Mouse (Mus musculus) kidney, adult 9 months (tissue): ENCODE measurements around the gene Sh3bgrl3.

ENCODE experiments used
- DNase-seq: peaks from one replicate; pipeline ENCODE4 v3.0.0; 2022

Gene Sh3bgrl3

GRCm38 (mm10) chr4:134127793-134128192 lies 796 bp downstream of the Sh3bgrl3 start:
- DNase-seq: no peak

DNA sequence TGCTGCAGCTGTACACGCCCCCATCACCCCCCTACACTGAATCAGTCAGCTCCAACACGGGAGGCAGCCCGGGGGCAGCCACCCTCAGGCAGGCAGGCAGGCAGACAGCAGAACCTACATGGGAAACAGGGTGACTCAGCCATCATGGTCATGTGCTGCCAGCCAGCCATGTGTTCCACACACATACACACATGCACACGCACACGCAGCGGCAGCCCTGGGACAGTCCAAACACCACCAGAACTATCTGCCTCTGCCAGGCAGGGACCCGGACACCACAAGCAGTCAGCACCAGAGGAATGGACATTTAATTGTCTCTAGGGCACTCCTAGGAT lies 1.5 kb downstream of the Sh3bgrl3 start:
- DNase-seq: no peak

DNA sequence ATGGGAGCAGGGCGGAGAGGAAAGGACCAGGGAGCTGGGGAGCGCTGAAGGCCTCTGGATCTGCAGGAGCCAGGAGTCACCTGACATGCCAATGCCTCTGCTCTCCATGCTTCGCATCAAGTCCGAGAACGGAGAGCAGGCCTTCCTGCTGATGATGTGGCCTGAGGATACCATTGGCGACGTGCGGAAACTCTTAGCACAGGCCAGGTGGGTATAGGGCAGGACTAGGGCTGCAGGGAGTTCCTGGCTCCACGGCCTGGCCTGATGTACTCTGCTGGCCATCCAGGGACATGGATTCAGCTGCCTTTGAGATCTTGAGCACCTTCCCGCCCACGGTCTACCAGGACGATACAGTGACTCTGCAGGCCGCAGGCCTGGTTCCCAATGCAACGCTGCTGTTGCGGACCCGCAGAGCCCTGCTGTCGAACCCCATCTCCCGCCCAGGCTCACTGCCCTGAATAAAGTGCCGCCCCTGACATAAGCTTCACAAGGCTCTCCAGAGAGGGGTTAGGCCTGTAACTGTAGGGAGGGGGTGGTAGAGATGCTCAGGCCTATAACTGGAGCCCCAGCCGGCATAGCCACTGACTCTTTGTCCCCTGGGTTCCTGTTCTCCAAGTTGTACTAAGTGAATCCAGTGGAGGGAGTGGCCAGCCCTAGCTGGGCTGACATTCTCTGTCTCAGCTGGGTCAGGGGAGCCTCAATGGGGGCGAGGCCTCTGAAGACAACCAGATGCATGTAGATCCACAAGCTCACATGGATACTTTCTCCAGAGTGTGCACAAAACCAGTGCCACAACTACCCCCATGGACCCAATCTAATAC lies 2.1 kb downstream of the Sh3bgrl3 start:
- DNase-seq: no peak

DNA sequence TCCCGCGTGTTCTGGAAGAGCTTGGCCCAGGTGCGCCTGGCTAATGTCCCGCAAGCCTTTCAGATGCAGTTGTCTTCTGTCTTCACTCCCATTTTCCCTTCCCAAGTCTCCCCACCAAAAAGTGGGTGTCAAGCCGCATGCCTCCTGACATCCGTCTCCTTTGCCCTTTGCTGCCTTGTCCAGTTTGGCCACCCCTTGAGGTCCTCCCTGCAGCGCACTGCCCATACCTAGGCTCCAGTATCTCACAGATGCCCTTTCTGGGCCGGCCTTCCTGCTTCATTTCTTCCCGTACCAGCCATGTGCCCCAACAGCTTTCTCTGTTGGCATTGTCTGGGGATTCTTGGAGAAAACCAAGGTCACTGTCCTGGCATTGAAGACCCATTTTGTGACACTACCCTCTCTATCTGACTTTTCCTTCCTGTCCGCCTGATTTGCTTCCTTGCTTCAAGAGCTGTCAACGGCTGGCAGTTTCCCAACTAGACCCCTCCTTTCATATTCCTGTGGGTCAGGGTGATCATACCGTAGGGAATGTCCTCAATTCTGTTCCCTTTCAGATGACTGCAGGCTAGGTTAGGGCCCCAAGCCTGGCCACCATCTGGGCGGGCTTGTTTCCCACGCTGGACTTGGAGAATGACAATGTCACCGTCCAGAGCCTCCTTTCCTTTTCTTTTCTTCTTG lies 3.1 kb downstream of the Sh3bgrl3 start:
- no peak for DNase-seq

DNA sequence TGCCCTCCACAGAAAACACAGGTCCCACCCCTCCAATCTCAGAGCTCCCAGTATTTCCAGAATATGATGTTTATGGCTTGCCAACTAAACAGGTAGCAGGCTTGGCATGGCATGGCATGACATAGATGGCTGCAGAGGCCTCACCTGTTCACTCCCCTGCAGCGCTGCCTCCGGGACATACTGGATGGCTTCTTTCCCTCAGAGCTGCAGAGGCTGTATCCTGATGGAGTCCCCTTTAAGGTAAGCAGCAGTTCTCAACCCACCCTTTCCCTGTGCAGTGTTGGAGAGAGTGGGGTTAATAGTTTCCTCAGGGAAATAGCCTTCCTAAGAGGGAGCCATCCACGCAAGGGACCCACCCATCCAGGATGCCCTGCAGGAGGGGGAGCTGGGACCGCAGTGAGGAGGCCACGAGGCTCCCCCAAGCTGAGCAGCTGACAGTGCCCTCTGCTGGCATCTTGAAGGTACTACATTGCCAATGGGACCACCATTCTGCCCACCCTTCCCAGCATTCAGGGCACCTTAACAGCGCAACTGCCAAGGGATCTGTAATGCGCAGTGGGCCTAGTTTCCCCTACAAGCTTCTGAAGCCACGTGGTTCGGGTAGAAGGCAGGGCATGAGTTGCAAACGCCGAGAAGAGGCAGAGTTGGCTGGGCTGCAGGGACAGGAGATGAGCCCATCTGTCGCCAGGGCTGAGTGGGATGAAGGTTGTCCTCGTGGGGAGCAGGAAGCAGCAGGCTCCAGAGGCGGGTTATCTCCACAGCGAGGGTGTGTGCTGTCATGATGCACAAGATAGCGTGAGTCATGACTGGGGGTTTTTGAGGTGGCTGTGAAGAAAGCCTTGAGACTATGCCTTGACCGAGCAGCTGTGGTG lies 4.7 kb downstream of the Sh3bgrl3 start:
- no peak for DNase-seq

GRCm38 (mm10) chr4:134123147-134123546 lies 5.4 kb downstream of the Sh3bgrl3 start:
- DNase-seq: no peak

DNA sequence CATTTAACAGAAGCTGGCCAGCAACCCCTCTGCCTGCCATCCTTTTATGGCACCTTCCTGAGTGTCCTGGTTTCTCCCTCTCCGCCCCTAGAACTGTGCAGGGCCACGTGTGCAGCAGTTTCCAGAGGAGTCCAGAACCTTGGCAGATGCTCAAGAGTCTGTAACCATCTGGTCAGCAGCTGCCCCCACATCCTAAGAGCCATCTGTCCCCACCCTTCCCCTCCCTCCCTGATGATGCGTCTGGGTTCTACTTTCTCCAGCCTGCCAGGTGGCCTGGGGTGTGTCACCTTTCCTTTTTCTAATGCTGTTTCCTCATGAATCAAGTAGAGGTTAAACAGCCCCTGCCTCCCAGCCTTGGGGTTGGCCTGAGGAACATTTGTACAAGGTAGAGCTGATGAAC lies 6.3 kb downstream of the Sh3bgrl3 start:
- no peak for DNase-seq

DNA sequence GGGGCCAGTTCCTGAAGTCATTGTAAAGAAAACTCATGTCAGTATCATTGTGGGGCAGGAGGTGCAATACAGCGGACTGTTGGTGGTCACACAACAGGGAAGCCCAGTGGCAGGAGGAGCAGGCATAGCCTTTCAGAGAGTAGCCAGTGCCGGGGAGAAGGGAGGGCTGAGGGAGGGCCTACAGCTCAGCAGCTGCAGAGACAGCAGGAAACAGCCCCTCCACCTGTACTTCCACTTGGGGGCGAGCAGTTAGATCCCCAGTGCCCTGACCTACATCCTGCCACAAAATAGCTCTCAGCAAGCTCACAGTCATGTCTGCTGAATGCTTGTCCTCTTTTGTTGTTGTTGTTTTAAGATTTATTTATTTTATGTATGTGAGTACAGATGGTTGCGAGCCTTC lies 7.0 kb downstream of the Sh3bgrl3 start:
- no peak for DNase-seq

- no peak for DNase-seq
Measured at GRCm38 (mm10) chr4:134120916-134121315, 7.7 kb downstream of the Sh3bgrl3 start.

- no peak for DNase-seq
Measured at GRCm38 (mm10) chr4:134120192-134120805, 8.3 kb downstream of the Sh3bgrl3 start.

- DNase-seq: no peak
Measured at GRCm38 (mm10) chr4:134119644-134120043, 8.9 kb downstream of the Sh3bgrl3 start.

- DNase-seq: no peak
Measured at GRCm38 (mm10) chr4:134119042-134119441, 9.5 kb downstream of the Sh3bgrl3 start.

DNA sequence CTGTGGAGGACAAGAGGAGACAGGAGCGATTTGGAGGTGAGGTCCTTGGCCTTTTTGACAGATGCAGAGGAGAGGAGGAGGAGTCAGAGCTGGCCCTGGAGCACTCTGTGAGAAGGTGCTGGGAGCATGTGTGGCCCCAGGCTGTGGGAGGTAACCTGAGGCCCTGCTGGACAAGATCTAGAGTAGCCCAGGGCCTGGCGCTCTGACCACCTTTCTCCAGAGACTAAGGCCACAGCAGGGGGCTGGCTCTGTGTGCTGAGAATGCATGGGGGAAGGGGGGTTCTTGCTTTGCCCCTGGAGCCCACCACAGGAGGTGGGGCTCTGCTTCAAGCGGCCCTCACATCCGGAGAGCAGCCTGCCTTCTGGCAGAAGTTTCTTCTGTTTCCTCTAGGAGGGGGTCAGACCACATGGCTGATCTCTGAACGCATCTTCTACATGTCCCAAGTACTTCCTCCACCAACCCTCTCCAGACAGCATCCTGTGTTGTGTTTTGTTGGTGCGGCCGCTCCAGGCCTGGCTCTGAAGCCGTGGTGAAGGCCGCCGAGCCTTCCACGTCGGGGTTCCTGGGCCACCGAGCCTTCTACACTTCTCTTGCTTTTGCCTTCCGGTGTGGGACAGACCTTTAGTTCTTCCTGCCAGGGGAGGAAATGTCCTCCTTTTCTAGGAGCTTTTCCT lies 10.3 kb downstream of the Sh3bgrl3 start:
- no peak for DNase-seq

GRCm38 (mm10) chr4:134117012-134117411 lies 11.6 kb downstream of the Sh3bgrl3 start:
- no peak for DNase-seq

- no peak for DNase-seq
Measured at GRCm38 (mm10) chr4:134116501-134116900, 12.1 kb downstream of the Sh3bgrl3 start.

- no peak for DNase-seq
Measured at GRCm38 (mm10) chr4:134115215-134116144, 13.1 kb downstream of the Sh3bgrl3 start.

- no peak for DNase-seq
Measured at GRCm38 (mm10) chr4:134114038-134114437, 14.6 kb downstream of the Sh3bgrl3 start.

DNA sequence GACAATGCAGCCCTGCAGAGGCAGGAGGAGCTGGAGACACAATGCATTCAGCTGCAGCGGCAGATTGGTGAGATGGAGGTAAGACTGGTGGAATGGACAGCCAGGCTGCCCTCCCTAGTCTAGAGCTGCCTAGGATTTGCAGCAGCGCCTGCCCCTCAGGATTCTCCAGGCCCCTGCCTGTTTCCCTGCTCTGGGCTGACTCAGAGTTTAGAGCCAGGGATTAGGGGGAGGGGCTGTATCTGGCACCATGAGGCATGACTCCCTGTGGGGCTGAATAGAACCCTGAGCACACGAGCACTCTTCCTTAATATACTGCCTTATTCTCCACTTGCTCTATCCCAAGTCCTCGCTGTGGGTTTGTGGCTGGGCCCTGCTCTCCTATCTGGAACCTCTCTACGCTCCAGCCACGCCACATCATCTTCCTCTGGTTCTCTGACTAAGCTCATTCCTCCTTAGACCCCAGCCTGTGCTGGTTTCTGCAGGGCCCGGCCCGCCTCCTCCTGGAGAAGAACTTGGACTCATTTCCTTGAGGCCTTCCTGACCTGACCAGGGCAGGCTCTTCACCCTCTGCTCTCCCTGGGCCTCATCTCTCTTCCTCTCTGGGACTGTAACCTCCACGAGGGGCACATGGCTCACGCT lies 15.1 kb downstream of the Sh3bgrl3 start:
- DNase-seq: no peak

DNA sequence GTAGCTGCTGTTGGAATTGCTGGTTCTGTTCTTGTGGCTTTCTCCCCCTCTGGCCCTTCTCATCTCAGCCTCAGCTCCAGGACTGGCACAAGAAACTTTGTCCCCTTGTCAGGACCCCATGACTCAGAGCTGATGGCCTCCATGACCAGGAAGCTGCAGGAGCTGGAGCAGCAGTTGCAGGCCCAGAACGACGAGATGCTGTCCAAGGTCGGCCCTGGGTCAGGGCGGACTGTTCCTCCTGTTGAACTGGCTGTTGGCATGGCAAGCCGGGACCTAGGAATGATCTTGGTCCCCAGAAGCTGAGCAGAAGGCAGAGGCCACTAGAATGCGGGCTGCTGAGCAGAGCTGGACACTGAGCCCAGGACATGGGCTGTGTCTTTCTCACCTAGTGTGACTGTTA lies 16.2 kb downstream of the Sh3bgrl3 start:
- no peak for DNase-seq

DNA sequence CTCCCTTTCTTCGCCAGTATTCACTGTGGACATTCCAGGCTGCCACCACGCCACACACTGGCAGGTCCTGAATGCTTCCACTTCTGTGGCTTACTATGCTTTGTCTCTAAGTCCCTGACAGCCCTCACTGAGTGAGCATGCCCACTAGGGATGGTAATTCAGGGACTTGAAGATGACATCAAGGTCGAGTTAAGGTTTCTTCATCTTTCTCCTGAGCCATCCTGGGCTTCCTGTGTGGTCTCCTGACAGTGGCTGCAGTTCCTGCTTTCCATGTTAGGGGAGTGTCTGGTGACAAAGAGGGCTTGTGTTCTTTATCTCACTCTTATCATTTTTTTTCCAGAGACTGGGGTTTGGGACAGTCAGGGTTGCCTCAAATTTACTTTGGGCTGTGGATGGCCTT lies 17.9 kb downstream of the Sh3bgrl3 start:
- DNase-seq: no peak

- no peak for DNase-seq
Measured at GRCm38 (mm10) chr4:134108196-134108595, 20.4 kb downstream of the Sh3bgrl3 start.
